Mouse (Mus musculus) fat pad, adult 2 months (tissue): ENCODE results near the gene Psph.

Experiments used
- DNase-seq: peaks from one replicate; pipeline ENCODE4 v3.0.0-alpha.2; 2011; ENCODE audit warnings: low read depth, low spot score; ENCODE audit errors: extremely low read depth

Psph gene

GRCm38 (mm10) chr5:129740976-129741375, 46.3 kb downstream of the Psph start:
- DNase-seq = no peak

- no peak for DNase-seq
Measured at GRCm38 (mm10) chr5:129731021-129731420, 56.2 kb downstream of the Psph start.

GRCm38 (mm10) chr5:129730344-129730743, 56.9 kb downstream of the Psph start:
- DNase-seq = no peak

GRCm38 (mm10) chr5:129729286-129729685, 58.0 kb downstream of the Psph start:
- no peak for DNase-seq

GRCm38 (mm10) chr5:129726784-129727183, 60.5 kb downstream of the Psph start:
- no peak for DNase-seq

- DNase-seq = no peak
Measured at GRCm38 (mm10) chr5:129725774-129726392, 61.4 kb downstream of the Psph start.

- no peak for DNase-seq
Measured at GRCm38 (mm10) chr5:129724834-129725773, 62.1 kb downstream of the Psph start, which contains the start of gene Nipsnap2. Gene Nipsnap2, plus strand, starts transcription at chr5:129725063.

GRCm38 (mm10) chr5:129724268-129724667, 63.0 kb downstream of the Psph start:
- DNase-seq = no peak

GRCm38 (mm10) chr5:129720176-129720575, 67.1 kb downstream of the Psph start:
- no peak for DNase-seq

GRCm38 (mm10) chr5:129717016-129717415, 70.2 kb downstream of the Psph start:
- DNase-seq = no peak
